Mouse (Mus musculus) effector memory CD4-positive, alpha-beta T cell, adult 5 months (primary cell): ENCODE measurements around the gene Tmem258. TPM values are rescaled to one million over a fixed set of nuclear protein-coding genes. Genes with fewer than 3 reads are reported as not detected.

Experiments
- polyA plus RNA-seq: library from polyadenylated mRNA; unstranded; fragments of 100-300 nt; shearing (Covaris generic); gene quantifications from one replicate; pipeline ENCODE4 v1.2.1, GENCODE M21; 2017

Tmem258 gene
- 179 TPM for polyA plus RNA-seq

GRCm38 (mm10) chr19:10203848-10204615 lies at the start of gene Tmem258, which contains the start of gene Fen1:
Gene Tmem258, plus strand, starts transcription at chr19:10204014.
Gene Fen1, minus strand, starts transcription at chr19:10204169.

GRCm38 (mm10) chr19:10182670-10183298 lies 21.0 kb upstream of the Tmem258 start, which contains the start of gene Fads1:
Gene Fads1, plus strand, starts transcription at chr19:10182888.

GRCm38 (mm10) chr19:10240654-10241305 lies 37.0 kb downstream of the Tmem258 start, which contains the start of gene Myrf:
Gene Myrf, minus strand, starts transcription at chr19:10240748.

Other genes with a start within 250 kb of the Tmem258 start
- gene Fth1, start 223.4 kb upstream of the Tmem258 start, polyA plus RNA-seq, result 3,986 TPM
- 0.24 TPM for gene Best1, start 202.4 kb upstream of the Tmem258 start, polyA plus RNA-seq
- not detected for gene Rab3il1, start 202.3 kb upstream of the Tmem258 start, polyA plus RNA-seq
- gene Fads3, start 162.4 kb upstream of the Tmem258 start, polyA plus RNA-seq, result not detected
- gene Fads2, start 102.3 kb upstream of the Tmem258 start, polyA plus RNA-seq, result not detected
- gene Fads1, start 21.1 kb upstream of the Tmem258 start, polyA plus RNA-seq, result 9.1 TPM
- gene Fen1, start 155 bp downstream of the Tmem258 start, polyA plus RNA-seq, result 19.1 TPM
- gene Myrf, start 36.7 kb downstream of the Tmem258 start, polyA plus RNA-seq, result 0.14 TPM
- not detected for gene Dagla, start 100.9 kb downstream of the Tmem258 start, polyA plus RNA-seq
- gene Syt7, start 185.1 kb downstream of the Tmem258 start, polyA plus RNA-seq, result not detected